Mouse (Mus musculus) erythroid progenitor cell, adult 5-6 weeks (primary cell): ENCODE measurements around the gene Dlx3. TPM values are rescaled to one million over a fixed set of nuclear protein-coding genes. Genes with fewer than 3 reads are reported as not detected.

Source experiments
- ATAC-seq: replicated peaks from 2 replicates; pipeline ENCODE4 v1.8.0; 2016; ENCODE audit warnings: moderate number of reproducible peaks, mild to moderate bottlenecking, moderate TSS enrichment, inconsistent platforms; ENCODE audit not compliant: poor library complexity, low FRiP score, severe bottlenecking
- total RNA-seq, 2 experiments: library from RNA; stranded (forward) in 1 of 2; stranded (reverse) in 1 of 2; fragments of 150-400 nt in 1 of 2; fragments of 186-747, 209-891 nt in 1 of 2; gene quantifications; 2 replicates each; pipeline versions ENCODE4 v1.2.3 to v1.2.4; 2015 to 2017; ENCODE audit warnings: low replicate concordance in 2 of 2

The Dlx3 gene
- total RNA-seq, 2 experiments from 2014 or later, result not detected

DNA sequence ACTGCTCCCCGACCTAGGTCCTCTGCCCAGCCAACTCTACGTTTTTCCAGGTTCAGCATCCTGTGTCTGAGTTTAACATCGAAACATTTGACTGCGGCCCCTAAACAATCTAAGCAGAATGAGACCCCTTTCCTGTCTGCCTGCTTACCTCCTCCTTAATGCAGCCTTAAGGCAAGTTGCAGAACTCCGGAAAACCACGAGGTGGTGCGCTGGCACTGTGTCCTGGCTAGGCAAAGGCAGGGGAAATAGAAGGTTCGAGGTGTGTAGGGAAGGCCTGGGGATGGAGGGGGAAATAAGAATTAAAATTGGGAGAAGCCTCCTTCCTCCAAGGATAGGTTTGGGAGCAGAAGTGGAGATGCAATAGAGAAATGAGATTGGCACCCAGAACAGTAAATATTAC lies 1.4 kb upstream of the Dlx3 start:
- no peak for ATAC-seq

DNA sequence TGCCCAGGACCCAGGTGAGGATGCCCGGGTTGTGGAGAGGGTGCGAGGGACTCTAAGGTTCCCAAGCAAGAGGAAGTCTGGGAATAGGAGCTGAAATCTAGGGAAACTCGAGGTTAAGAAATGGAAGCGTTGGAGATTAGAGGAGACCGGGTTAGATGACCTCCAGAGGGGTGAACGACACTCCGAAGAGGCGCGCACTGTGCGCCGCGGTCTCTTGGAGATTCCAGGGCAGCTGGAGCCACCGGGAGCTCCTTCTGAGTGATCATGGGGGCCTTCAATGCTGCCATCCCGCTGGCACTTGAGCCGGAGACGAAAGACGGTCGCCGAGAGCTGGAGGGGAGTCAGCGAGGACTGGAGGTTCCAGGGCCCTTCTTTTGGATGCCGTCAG lies 708 bp downstream of the Dlx3 start:
- no peak for ATAC-seq

DNA sequence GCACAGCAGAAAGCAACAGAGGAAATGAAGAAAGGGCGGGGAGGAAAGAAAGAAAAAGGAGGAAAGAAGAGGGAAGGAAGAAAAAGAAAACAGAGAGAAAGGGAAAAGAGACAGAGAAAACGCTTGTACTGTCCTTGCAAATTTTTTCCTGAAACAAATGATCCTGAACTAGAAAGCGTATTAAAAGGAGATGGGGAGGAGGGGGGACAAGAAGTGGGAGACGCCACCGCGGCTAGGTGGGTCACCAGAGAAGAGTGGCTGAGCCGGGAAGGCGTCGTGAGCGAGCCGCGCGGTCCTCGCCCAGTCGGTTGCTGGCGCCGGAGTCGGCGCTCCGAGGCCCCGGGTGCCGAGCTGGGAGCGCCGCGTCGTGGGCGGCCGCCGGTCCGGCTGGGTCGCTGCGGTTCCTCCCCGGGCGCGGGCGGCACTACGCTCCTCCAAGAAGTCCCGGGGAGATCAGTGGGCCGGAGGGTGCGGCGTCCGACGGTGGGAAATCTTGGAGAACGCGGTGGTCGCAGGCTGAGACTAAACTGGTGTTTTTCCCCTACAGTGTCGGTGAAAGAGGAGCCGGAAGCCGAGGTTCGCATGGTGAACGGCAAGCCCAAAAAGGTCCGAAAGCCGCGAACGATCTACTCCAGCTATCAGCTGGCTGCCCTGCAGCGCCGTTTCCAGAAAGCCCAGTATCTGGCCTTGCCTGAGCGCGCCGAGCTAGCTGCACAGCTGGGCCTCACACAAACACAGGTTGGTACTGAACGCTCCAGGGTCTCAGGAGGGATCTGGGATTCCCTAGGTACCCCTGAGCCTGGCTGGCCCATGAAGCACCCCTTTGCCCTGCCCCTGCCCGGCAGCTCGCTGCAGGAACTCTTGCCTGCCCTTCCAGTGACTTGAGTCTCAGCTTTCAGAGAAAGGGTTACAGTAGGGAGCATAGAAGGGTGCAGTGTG lies 1.5 kb downstream of the Dlx3 start:
- ATAC-seq, result no peak

DNA sequence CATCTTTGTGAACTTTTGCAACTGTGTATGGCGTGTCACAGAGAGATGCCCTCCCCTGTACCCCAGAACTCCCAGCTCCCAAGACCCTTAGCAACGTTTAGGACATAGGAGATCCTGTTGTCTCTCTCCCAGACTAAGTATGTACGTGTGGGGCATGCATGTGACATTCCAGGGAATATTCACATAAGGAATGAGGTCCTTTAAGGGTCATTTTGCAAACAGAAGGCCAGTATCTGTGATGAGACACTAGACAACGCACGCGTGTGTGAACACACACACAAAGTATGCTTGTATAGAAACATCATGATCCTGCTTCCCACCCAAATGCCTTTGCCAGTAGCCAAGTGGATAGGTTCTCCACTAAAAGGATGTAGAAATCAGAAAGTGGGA lies 2.2 kb downstream of the Dlx3 start:
- ATAC-seq, result no peak

DNA sequence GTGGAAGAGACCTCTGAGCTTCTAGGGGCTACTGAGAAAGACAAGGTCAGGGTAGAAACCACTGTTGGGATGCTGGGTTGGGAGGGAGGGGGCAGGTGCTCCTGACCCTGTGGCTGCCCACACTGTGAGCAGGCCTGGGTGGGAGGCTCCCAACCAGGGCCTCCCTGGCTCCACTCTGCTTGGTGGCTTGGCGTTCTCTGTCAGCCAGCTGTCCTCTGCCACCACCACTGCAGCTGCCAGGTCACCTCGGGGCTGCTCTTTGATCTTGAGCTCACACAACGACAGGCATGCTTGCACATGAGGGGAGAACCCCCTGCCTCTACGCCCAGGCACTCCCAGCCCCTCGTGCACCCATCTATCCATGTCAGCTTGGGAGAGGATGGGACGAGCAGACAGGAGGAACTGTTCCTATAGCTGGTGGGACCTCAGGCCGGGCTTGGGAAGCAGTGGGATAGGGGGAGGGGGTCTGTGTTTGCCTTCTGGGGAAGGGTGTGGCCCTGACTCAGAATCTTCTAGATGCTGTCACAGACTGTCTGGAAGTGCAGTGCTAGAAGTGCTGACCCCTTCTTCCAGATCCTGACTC lies 5.5 kb downstream of the Dlx3 start:
- ATAC-seq, result no peak

DNA sequence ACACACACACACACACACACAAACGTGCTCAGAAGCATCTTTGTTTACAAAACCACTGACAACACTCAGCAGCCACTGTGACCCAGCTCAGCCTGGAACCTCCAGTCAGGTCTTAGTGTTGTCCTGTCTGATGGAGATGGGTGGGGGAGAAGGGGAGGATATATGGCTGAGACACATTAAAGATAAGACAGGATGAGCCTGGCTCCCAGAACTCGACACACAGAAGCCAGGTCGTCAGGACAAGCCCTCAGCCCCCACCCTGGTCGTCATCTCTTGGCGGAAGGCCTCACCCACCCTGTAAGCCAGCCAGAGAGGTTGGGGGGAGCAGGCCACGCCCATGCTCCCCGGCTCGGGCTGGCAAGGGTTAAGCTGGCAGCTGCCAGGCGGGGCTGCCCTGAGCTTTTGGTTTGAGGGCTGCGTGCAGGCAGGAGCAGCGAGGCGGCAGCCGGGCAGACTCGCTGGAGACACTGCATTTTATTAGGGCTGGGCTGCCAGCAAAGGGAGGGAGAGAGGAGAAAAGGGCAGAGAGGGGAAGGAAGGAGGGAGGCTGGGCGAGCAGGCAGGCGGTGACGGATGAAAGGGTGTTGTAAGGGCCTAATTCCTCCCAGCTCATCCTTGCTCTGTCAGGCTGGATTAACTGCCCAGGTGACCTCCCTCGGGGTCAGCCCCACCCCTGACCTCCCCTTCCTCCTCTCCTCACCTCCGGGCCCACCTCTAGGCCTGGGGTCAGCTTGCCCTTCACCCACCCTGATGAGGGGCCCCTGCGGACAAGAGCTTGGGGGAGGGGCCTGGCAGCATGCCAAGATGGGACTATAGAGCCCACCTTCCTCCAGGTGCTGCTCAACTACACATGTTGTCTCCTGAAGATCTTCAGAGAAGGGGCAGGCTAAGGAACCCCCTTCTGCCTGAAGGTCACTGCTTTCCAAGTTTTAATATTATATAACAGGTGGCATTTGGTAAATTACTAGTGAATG lies 6.6 kb downstream of the Dlx3 start:
- ATAC-seq, result no peak

DNA sequence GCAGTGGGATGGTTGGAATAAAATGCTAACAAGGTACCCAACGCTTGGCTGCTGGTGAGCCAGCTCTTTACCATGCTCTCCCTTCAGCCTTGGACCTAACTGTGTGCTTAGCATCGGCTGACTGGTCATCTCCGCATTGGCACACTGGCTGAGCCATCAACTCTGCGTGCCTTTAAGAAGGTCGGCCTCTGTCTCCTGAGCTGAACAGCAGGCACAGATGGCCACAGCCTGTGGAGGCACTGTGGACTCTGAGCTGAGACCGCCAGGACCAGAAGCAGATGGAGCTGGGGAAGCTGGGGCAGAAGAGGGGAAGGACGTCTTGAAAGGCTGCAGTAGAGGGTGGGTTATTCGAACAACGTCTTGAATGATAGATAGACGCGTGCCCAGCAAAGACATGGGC lies 8.4 kb downstream of the Dlx3 start:
- ATAC-seq, result no peak

DNA sequence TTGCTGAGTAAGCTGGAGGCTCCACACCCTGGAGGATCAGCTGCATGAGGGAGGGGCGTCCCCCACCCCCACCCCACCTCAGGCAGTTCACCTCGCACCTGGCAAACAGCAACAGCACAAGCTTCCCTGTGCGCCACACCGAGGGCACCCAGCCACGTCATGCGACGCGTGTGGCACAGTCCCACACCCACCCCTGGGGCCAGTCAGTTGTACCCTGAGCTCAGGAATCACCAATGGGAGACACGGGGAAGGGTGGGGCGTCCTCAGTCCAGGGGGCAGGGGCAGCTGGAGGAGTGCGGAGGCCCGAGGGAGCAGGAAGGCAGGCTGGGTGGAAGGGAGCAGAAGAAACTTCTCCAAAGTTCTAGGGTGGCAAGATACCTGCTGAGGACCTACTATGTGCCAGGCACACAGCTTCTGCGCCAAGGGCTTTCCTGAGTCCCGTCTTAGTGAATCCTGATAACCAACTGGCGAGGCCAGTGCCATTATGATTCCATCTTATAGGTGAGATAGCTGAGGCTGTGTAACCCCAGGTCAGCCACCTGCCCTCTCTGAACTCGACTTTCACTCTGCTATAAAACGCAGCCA lies 10.8 kb downstream of the Dlx3 start:
- no peak for ATAC-seq

DNA sequence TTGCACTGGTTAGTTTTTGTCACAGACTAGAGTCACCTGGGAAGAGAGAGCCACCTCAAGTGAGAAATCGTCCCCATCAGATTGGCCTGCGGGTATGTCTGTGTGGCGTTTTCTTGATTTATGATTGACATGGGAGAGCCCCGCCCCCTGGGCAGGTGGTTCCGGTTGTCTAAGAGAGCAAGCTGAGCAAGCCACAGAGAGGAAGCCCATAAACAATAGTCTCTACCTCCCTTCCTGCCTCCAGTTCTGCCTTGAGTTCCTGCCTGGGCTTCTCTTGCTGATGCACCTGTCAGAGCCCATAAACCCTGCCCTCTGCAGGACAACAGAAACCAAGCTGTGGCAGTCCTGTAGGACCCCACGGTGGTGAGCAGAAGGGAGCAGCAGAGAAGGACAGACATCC lies 13.4 kb downstream of the Dlx3 start:
- ATAC-seq, result no peak

DNA sequence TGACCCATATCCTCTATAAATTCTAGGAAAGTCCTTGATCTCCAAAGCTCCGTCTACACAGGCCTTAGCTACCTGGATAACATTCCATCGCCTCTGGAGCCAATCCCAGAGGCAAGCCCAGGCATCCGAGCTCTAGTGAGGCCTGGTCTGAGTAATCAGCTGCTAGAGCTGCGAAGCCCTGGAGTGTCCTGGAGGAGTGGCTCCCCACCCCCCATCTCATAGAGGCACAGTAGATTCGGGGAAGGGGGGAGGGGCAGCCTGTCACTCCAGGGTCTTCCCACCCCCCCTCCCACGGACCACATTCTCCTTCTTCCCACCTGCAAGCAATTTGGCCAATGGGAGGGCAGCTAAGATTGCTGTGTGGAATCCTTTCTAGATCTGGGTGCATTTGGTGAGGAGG lies 17.4 kb downstream of the Dlx3 start:
- ATAC-seq, result no peak

DNA sequence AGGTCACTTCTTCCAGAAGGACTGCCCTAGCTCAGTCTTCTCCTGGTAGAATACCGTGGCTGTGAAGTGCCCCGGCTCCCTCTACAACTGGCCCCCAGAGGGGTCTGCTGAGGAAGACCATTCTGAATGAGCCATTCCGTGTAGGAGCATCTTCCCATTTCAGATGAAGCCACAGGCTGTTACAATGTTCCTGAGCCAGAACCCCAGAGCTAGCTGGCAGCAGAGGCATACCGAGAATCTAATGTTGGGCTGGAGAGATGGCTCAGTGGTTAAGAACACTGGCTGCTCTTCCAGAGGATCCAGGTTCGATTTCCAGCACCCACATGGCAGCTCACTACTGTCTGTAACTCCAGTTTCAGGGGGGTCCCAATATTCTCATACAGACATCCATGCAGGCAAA lies 20.0 kb downstream of the Dlx3 start:
- ATAC-seq, result no peak

DNA sequence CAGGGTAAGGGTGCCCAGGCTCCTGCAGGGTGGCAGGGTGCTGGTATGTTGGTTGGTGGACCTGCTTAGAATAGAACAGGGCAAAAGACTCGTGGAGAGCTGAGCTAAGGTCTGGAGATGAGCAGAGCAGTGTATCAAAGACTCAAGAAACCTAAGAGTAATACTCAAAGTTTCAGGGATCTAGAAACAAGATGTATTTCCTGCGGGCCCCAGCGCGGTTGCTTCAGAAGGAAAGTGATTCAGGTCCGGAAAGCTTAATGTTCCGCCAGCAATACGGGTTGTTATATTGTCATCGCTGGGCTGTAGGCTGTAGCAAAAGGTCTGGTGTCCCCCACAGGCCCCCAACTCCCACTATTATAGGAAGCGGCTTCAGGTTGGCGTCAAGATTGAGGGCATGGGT lies 22.3 kb downstream of the Dlx3 start:
- no peak for ATAC-seq

DNA sequence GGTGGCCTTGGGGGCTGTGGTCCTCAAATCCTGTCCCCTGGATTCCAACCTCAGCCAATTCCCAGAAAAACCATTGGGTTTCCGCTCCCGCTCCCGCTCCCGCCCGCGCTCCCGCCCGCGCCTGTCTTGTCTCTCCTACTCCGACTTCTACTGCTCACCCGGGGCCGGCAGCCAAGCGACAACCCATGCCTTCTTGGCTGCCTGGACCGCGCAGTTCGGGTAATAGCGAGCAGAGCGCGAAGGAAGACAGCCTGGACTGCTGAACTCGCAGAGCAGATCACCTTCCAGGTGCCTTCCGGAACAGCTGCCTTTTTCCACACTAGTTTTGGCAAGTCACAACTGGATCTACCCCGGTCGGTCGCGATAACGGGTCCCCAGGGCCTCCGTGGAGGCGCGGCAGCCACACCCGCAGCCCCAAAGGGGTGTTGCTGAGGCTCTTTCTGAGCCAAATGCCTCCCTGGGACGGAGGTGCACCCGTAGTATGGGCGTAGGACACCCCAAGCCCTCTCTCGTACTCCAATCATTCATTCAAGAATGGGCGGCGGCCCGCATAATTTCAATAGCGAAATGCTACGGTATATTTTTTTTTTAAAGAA lies 23.2 kb downstream of the Dlx3 start:
- ATAC-seq, result no peak

DNA sequence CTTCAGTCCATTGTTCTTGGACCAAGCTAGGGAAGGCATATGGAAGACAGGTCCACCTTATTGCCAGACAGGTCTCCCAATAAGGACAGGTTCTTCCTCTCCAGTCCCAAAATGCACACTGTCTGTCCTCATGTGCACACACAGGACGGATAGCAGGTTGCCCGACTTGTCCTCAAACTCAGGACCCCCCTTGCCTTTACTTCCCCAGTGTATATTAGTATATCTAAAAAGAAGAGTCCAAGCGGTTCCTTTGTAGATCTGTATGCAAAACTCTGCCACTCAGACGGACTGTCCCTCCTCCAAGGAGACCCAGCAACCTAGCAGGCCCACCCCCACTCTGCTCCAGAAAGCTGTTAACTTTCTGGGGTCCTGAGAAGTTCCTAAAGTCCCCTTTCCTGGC lies 23.7 kb downstream of the Dlx3 start:
- no peak for ATAC-seq

DNA sequence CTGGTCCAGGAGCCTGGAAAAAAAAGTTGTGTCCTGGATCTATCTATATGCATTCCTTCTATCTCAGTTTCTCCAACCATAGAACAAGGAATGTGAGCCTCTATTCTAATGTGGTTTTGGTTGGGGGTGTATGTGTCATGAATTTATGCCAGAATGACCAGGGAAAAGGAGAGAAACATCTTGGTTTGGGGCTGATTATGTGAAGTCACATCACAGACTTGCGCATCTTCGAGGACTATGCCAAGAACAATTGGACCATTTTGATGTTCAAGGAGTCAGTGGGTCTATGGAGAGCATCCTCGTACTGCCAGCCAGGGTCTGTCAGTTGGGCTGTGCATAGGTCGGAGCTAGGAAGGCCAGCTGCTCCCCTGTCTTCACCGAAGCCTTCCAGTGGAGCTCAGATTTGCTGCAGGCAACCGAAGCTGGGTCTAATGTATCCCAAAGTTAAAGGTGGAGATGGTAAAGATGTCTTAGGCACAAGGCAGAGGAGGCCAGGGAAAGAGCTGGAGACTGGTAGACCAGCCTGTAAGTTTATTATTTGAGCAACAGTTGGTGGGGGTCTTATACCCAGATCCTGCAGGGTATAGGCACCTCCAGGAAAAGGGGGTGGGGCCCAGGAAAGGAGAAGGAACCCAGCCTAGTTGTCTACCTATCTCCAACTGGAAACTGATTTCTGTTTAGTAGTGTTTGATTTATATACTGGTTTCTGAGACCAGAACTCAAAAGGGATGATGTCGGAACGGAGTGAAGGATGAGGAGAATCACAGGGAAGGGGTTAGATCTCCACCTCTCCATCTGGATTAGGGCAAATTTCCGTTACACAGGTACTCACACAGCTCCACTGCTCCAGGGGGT lies 24.4 kb downstream of the Dlx3 start:
- no peak for ATAC-seq

DNA sequence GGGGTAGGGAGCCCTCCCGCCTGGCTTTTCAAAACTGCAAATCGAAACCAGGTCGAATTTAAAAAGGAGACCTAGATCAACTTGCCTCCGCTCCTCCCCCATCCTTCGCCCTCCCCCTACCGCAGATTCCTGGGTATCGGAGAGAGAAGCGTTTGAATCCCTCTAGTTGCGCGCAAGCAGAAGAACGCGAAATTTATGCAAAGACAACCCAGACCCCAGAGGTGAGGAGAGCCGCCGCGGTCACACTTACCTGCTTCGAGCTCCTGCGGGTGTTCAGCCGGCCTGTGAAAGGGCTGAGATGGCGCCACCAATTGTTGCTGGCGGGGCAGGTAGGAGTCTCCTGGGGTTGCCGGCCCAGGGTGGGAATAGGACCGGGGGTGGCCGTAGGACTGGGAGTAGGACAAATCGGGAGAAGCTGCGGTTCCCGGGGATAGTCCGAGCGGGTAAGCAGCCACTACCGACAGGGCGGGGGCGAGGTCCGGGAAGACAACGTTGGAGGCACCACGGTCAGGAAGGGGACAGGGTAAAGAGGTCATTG lies 25.1 kb downstream of the Dlx3 start:
- ATAC-seq, result no peak

DNA sequence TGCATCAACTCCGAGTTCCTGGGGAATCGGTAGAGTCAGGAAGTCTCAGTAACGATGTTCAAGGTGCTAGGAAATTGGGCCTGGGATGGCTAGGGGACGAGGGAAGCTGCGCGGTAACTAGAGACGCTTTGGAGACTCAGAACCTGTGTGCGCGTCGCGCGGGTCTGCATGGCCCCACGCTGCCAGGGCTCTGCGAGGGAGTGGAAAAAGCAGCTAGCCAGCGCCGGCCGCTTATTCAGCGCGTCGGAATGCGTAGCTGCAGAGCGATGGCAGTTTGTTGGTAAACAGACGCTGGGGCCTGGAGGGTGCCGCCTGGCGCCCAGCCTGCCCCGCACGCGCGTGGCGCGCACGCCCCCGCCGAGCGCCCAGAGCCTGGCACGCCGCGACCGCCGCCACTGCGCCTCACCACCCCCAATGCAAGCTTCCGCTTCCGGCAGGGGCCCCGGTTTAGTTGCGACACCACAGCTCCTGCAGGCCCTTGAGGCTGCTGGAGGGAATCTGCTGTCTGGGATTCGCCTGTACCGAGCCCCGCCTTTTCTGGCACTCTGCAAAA lies 26.0 kb downstream of the Dlx3 start, which contains the start of gene Dlx4:
TSS of gene Dlx4 (minus strand) at position 413 of the 553 bp plus-strand sequence.
- ATAC-seq, result no peak

DNA sequence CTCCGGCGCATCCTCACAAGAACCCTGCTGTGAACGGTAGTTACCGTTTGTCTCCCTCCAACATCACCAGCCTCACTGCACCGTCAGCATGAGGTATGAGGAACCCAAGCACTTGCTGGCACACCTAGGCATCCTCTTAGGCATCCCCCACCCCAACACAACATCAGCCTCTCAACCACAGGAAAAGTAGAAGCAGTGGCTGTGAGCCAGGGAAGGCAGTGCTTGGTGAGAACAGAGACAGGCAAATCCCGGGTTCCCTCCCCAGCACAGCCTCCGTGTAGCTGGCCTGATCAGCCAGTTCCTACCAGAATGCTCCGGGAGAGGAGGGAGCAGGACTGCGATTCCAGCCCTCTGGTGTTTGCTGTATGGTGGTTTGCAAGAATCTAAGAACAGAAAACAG lies 28.8 kb downstream of the Dlx3 start:
- no peak for ATAC-seq
